Mouse (Mus musculus): ENCODE measurements around the gene Gm13420. TPM values are rescaled to one million over a fixed set of nuclear protein-coding genes. Genes with fewer than 3 reads are reported as not detected.

Gene Gm13420
- polyA plus RNA-seq, 1 experiment from 2014 or later: not detected

GRCm38 (mm10) chr2:29698421-29699290 lies 52.8 kb downstream of the Gm13420 start:
- Histone ChIP-seq H3K27ac (ENCODE audit: low read depth, low read length) (no peak overlapping the region), H3K36me3 (ENCODE audit: control insufficient read depth, insufficient read depth, low read length) (peaks cover 26% of the 10 kb centered on the region), H3K4me3 (ENCODE audit: low read depth, low read length) (no peak overlapping the region), H3K27me3 (ENCODE audit: control insufficient read depth, insufficient read depth, low read length) (no peaks in the 10 kb centered on the region), H3K4me1 (ENCODE audit: control insufficient read depth, insufficient read depth, low read length) (no peaks in the 10 kb centered on the region), H3K9ac (ENCODE audit: low read length) (no peak overlapping the region), H3K9me3 (ENCODE audit: control insufficient read depth, low read length) (no peaks in the 10 kb centered on the region), H3K4me2 (no peak overlapping the region)
- ATAC-seq (ENCODE audit: low FRiP score) (no peak), DNase-seq (ENCODE audit: low spot score, missing footprints) (no peak)
- 88% methylated on average over 6 of the region's 6 CpGs for WGBS

- Histone ChIP-seq H3K36me3 (ENCODE audit: control insufficient read depth, insufficient read depth, low read length) (peaks cover 10% of the 10 kb centered on the region), H3K9ac (ENCODE audit: low read length) (no peak overlapping the region), H3K27me3 (ENCODE audit: control insufficient read depth, insufficient read depth, low read length) (no peaks in the 10 kb centered on the region), H3K4me2 (no peak overlapping the region), H3K9me3 (ENCODE audit: control insufficient read depth, low read length) (no peaks in the 10 kb centered on the region), H3K4me3 (ENCODE audit: low read depth, low read length) (no peak overlapping the region), H3K4me1 (ENCODE audit: control insufficient read depth, insufficient read depth, low read length) (no peaks in the 10 kb centered on the region), H3K27ac (ENCODE audit: low read depth, low read length) (no peak overlapping the region)
- DNase-seq (ENCODE audit: low spot score, missing footprints) (peak; percentile 47), ATAC-seq (ENCODE audit: low FRiP score) (no peak)
- WGBS: 84% methylated on average over 7 of the region's 7 CpGs
Observed at GRCm38 (mm10) chr2:29696207-29696800, 55.2 kb downstream of the Gm13420 start.

Other genes with a start within 250 kb of the Gm13420 start
- gene Rapgef1, start 132.0 kb downstream of the Gm13420 start, polyA plus RNA-seq (2014; fragmentation: Nextera tagmentation; extraction: Ambion mirVana): 12.4 and 15.6 TPM in 2 replicates
- not detected in 2 replicates for gene Gm13547, start 7.6 kb upstream of the Gm13420 start, polyA plus RNA-seq (2014; fragmentation: Nextera tagmentation; extraction: Ambion mirVana)
- 32.1 and 35.3 TPM in 2 replicates for gene Coq4, start 35.8 kb upstream of the Gm13420 start, polyA plus RNA-seq (2014; fragmentation: Nextera tagmentation; extraction: Ambion mirVana)
- 25.9 and 29.1 TPM in 2 replicates for gene Trub2, start 36.8 kb upstream of the Gm13420 start, polyA plus RNA-seq (2014; fragmentation: Nextera tagmentation; extraction: Ambion mirVana)
- 15.2 and 15.9 TPM in 2 replicates for gene Slc27a4, start 50.9 kb upstream of the Gm13420 start, polyA plus RNA-seq (2014; fragmentation: Nextera tagmentation; extraction: Ambion mirVana)
- 18.5 and 21.5 TPM in 2 replicates for gene Urm1, start 68.4 kb upstream of the Gm13420 start, polyA plus RNA-seq (2014; fragmentation: Nextera tagmentation; extraction: Ambion mirVana)
- 13.4 and 14.0 TPM in 2 replicates for gene Cercam, start 117.5 kb upstream of the Gm13420 start, polyA plus RNA-seq (2014; fragmentation: Nextera tagmentation; extraction: Ambion mirVana)
- gene Odf2, start 137.5 kb upstream of the Gm13420 start, polyA plus RNA-seq (2014; fragmentation: Nextera tagmentation; extraction: Ambion mirVana): 79.4 and 86.7 TPM in 2 replicates
- gene Gle1, start 183.7 kb upstream of the Gm13420 start, polyA plus RNA-seq (2014; fragmentation: Nextera tagmentation; extraction: Ambion mirVana): 52.5 and 57.4 TPM in 2 replicates
- gene Sptan1, start 213.9 kb upstream of the Gm13420 start, polyA plus RNA-seq (2014; fragmentation: Nextera tagmentation; extraction: Ambion mirVana): 136 and 144 TPM in 2 replicates